Mouse (Mus musculus) bone marrow macrophage, adult 2 months (primary cell): Measurements from ENCODE around the gene Tgfb2. TPM values are rescaled to one million over a fixed set of nuclear protein-coding genes. Genes with fewer than 3 reads are reported as not detected.

Source experiments
- H3K27ac ChIP-seq: 2 replicates; pipeline ENCODE4 v1.5.1; 2012; ENCODE audit warnings: low read depth, low read length; ENCODE audit not compliant: insufficient read depth
- H3K4me1 ChIP-seq: 2 replicates; pipeline ENCODE4 v1.6.1; 2012; ENCODE audit warnings: low read length; ENCODE audit not compliant: control insufficient read depth, insufficient read depth
- H3K4me3 ChIP-seq: 2 replicates; pipeline ENCODE4 v1.5.1; 2012; ENCODE audit warnings: mild to moderate bottlenecking, low read length, moderate library complexity; ENCODE audit not compliant: insufficient read depth
- CTCF ChIP-seq: IDR thresholded peaks from 2 replicates; pipeline ENCODE4 v1.5.1; 2012; ENCODE audit warnings: low read depth, mild to moderate bottlenecking, low read length, moderate library complexity
- POLR2A ChIP-seq: IDR thresholded peaks from 2 replicates; pipeline ENCODE4 v1.6.1; 2012; ENCODE audit warnings: mild to moderate bottlenecking, low read depth, low read length, borderline replicate concordance
- polyA plus RNA-seq: library from polyadenylated mRNA; stranded (reverse); fragments of >200 nt; gene quantifications from 2 replicates; pipeline ENCODE4 v1.2.4, GENCODE M21; 2012; ENCODE audit not compliant: missing spikeins, insufficient read depth, insufficient read length

The Tgfb2 gene
- polyA plus RNA-seq, 1 experiment, result 0.55 TPM

DNA sequence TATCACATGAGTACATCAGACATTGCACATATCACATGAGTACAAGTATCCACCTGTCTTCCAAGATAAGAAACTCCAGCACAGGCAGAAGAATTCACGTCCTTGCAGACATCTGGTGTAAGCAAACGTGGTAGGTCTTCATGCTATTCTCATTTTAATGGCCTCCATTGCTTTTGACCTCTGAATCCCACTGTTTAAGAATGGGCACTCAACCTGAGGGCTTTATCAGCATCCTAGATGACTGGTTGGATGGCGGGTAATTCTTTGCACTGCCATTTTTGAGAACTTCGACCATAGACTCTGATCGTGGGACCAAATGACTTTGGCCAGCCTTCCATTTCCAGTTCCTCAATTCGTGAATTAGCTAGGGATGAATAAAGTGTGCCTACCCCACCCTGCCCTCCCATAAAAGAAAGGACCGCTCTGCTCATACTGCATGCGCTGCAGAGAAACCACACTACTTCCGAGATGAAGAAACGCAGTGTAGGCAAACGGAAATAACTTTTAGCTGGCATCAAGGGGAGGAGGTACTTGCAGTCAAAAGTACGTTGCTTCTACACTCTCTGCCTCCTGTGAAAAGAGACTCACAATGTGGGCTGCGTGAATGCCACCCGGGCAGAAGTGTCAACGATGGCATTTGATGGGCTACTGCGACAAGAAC is 48.1 kb downstream of the Tgfb2 start:
- H3K4me3 ChIP-seq, result no peak overlapping the region
- no peak overlapping the region for H3K27ac ChIP-seq
- no peak for TF ChIP-seq CTCF
- TF ChIP-seq POLR2A, result no peak
- H3K4me1 ChIP-seq, result no peaks in the 10 kb centered on the region

DNA sequence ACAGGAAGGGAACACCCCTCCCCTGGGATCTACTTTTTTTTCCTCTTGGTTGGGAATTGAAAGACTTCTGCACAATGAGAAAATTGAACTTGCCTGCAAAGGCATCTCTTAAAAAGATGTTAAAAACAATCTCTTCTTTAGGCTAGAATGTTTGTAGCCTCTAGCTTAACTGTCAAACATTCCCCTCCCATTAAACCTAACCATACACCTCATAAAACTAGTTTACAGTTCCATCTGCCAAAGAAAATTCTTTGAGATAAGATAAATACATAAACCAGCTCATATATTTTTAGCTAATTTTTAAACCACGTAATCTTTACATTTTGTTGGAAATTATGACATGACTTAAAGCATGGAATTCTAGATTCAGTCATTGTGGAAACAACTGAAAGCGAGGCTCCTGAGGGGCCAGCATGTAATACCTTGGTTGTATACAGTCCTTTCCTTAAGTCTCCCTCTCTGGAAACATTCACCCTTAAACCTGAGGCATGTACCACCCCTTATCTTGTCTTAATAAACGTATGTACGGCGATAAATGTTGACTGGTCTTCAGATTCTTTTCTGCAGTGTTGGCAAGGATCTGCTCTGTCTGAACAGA is 49.0 kb downstream of the Tgfb2 start:
- TF ChIP-seq POLR2A, result no peak
- no peak for TF ChIP-seq CTCF
- Histone ChIP-seq H3K4me1 (no peaks in the 10 kb centered on the region), H3K4me3 (no peak overlapping the region), H3K27ac (no peak overlapping the region)

DNA sequence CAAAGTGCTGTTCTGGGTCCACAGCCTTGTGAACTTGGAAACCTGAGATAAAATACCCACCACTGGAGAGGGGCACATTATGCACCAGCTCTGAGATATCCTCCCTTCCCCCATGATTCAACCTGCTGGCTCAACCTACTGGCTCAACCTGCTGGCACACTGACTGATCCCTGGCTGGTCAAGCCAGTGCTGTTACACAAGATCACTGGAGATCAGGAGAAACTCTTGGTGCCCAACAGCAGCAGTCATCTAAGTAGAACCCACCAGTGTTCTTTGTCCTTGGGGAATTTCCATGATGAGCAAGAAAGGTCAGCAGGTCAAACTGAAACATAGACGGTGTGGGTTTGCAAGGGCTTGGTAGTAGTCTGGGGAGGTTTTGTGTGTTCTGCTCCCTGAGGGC is 49.6 kb downstream of the Tgfb2 start:
- H3K4me1 ChIP-seq, result no peaks in the 10 kb centered on the region
- H3K27ac ChIP-seq, result no peak overlapping the region
- TF ChIP-seq CTCF (no peak), POLR2A (no peak)
- no peak overlapping the region for H3K4me3 ChIP-seq

DNA sequence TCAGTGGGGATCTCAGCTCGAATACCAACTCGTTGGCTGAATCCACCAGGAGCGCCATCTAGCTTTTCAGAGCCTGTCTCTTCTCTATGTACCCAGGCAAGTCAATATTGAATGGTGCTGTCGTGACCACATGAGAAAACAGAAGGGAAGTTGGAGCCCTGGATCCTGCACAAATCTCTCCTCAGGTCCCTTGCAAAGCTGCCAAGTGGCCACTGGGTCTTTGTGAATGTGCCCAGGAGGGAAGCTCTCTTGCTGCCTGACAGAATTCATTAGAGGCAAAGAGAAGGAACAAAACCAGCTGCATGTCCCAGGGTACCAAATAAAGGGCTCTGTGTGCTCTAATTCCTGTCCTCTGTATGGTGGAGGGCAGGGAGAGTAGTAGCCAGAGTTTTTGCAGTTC is 50.7 kb downstream of the Tgfb2 start:
- TF ChIP-seq POLR2A (no peak), CTCF (no peak)
- Histone ChIP-seq H3K4me3 (no peak overlapping the region), H3K27ac (no peak overlapping the region), H3K4me1 (no peaks in the 10 kb centered on the region)

DNA sequence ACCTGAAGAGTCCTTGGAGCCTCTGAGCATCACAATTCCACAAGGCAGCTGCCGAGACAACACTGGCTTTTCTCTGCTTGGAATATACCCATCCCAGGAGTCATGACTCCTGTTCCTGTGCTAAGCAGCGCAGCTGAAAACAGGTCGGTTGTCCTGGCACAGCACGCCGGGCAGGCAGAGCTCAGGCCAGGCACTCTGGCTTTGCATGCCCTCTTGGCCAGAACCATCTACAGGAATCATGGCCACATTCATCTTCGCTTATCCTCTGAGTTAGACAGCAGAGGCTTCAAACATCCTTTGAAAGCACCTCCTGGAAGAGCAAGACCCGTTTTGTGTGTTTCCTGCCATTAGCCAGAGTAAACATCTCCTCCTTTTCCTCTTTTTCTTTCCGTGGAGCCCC is 53.6 kb downstream of the Tgfb2 start:
- no peak overlapping the region for H3K27ac ChIP-seq
- TF ChIP-seq POLR2A (no peak), CTCF (no peak)
- H3K4me3 ChIP-seq, result no peak overlapping the region
- no peaks in the 10 kb centered on the region for H3K4me1 ChIP-seq

DNA sequence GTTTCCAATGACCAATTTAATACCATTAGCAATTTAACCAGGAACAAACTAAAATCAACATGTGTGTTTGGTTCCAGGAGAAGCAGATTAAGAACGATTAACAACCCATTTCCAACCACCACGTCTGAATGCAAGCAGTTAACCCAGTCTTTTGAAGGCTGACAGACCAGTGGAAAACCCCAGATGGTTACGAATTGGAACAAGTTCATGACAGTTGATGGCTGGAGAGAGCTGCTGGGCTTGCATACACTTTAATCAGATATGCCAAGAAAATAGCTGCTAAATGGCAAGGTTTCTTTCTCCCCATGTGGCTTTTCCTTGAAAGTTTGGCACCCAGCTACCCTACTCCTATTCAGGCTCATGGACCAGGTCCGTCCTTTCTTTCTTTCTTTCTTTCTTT is 55.8 kb downstream of the Tgfb2 start:
- Histone ChIP-seq H3K27ac (no peak overlapping the region), H3K4me1 (no peaks in the 10 kb centered on the region), H3K4me3 (no peak overlapping the region)
- TF ChIP-seq POLR2A (no peak), CTCF (no peak)

DNA sequence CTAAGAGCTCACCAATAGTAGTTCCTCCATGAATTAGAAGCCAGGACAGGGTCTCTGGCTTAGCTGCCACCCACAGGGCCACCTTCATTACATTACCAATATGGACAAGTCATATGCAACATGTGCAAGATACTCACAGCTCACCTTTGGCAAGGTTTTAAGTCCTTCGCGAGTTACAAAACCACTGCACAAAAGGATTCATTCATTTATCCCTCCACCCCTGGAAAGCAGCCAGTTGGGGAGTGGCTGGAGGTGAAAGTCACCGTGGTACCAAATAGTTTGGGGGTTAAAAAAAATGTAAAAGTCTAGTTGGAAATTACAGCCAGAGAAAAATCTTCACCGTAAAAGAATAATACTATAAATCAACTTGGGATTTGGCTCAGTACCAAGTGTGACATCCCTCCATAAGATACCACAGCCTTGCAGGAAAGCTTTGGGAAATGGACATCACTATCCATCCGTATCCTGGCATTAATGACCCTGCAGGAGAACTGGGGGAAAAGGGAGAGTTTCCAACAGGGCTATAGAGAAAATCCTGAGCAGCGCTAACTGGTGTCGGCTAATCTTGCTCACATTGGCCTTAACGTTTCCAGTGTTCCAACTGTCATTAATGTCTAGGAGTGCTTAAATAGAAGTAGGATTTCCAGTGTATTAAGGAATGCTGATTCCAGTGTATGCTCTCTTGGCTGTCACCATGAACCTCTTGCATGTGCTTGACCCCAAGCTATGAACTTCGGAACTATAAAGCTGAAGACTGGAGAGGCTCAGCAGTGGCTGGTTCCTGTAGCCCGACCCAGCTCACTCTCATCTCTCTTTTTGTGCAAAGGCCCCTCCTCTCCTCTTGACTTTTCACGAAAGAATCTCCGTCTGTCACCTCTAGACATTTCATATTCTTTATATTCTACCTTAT is 68.2 kb downstream of the Tgfb2 start:
- TF ChIP-seq POLR2A (no peak), CTCF (no peak)
- Histone ChIP-seq H3K4me3 (no peak overlapping the region), H3K4me1 (no peaks in the 10 kb centered on the region), H3K27ac (no peak overlapping the region)

DNA sequence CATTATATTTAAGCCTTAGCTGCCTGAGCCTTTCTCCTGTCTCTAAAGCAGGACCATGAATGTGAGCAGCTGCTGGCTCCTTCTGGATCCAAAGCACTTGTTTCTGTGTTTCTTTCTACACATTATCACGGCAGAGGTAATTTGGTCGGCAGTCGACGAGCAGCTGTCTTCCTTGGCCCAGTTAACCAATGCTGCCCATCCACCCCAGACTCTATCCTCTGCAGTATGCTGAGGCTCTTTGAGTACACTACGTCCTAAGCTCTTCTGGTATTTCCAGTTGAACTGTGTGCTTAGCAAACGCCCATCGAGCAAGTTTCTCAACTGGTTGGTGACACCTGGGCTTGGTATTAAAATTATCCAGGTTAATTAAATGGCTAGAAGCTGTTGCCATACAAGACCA is 70.7 kb downstream of the Tgfb2 start:
- Histone ChIP-seq H3K4me1 (no peaks in the 10 kb centered on the region), H3K27ac (no peak overlapping the region), H3K4me3 (no peak overlapping the region)
- TF ChIP-seq CTCF, result no peak
- TF ChIP-seq POLR2A, result no peak

DNA sequence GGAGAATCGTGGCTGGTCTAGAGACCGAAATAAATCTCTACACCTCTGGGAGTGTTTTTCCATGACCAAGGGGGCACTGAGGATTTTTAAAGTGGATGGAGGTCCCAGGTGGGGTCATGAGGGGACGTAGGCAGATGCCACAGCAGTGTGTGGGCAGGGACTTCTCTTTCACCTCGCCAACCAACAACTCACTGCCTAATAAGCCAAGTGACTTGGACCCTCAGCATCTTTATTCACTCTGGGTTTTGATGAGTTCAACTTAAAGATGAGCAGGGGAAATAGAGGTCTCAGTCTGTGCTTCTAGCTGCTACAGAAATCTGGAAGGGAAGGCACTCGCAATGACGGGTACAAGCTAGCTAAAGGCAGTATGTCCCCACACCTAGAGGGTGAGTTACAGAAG is 74.3 kb downstream of the Tgfb2 start:
- Histone ChIP-seq H3K4me1 (no peaks in the 10 kb centered on the region), H3K4me3 (no peak overlapping the region), H3K27ac (no peak overlapping the region)
- TF ChIP-seq POLR2A (no peak), CTCF (no peak)

DNA sequence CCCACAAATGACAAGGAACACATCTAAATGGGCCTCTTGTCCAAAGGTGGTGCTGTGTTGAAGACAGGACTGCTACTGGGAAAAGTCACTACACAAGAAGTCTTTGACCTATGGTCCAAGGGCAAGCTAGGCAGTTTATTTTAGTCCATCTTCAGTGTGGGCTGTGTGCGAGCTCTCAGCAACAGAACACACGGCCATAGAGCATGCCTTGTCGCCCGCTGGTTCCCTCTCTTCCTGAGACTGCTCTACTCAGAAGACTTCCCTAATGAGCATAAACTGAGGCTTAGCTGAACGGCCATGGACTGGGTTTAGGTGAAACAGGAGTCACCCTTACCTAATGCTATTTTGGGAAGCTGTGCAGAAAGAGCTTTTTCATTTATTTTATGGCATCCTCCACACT is 74.8 kb downstream of the Tgfb2 start:
- Histone ChIP-seq H3K27ac (no peak overlapping the region), H3K4me3 (no peak overlapping the region), H3K4me1 (no peaks in the 10 kb centered on the region)
- TF ChIP-seq CTCF (no peak), POLR2A (no peak)
